Mouse (Mus musculus) mature B cell (primary cell): Measurements from ENCODE around the gene Llph.

Experiments
- in situ Hi-C: fragments of 300-500 bp; cut with MboI; formaldehyde crosslinking; loops from 2 replicates; pipeline ENCODE4 v1.14.3; 2019

The Llph gene

GRCm38 (mm10) chr10:120279482-120280128 is 52.7 kb downstream of the Llph start:
- in situ Hi-C loops: no loop called here

DNA sequence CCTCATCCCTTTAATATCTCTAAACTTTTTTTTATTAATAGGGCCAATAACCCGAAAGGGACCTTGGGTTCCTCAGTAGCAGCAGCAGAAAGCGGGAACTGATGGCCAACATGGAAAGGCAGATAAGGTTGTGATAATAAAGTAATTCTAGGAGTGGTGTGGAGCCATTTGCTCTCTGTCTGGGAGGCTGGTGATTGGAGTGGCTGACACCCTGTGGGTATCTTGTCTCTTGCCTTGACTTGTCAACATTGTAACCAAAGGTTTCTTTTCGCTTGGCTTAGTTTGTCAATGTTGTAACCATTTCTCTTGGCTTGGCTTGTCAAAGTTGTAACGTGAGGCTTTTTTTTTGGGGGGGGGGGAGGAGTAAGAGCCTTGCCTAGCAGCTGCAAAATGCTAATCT is 53.5 kb downstream of the Llph start:
- in situ Hi-C loops: no loop called here

- in situ Hi-C loops: no loop called here
Measured at GRCm38 (mm10) chr10:120281700-120282099, 54.8 kb downstream of the Llph start.
